Mouse (Mus musculus) embryonic facial prominence, embryonic 12.5 days (tissue): ENCODE data around the gene Zbtb16. TPM values are rescaled to one million over a fixed set of nuclear protein-coding genes. Genes with fewer than 3 reads are reported as not detected.

Experiments used
- ATAC-seq: fragments of 200-750 bp; cut with Nextera tagmentation; 2 replicates; pipeline ENCODE4 v1.8.0; 2017; ENCODE audit not compliant: insufficient number of reproducible peaks, insufficient read depth, low FRiP score, low TSS enrichment
- H3K27ac ChIP-seq: fragments of 300-500 bp; sonication (generic); 2 replicates; pipeline ENCODE4 v1.5.1; 2016; ENCODE audit warnings: mild to moderate bottlenecking
- H3K27me3 ChIP-seq: fragments of 300-500 bp; sonication (generic); 2 replicates; pipeline ENCODE4 v1.6.1; 2016; ENCODE audit warnings: mild to moderate bottlenecking, moderate library complexity
- H3K36me3 ChIP-seq: fragments of 300-500 bp; sonication (generic); 2 replicates; pipeline ENCODE4 v1.6.1; 2016; ENCODE audit warnings: mild to moderate bottlenecking
- H3K4me1 ChIP-seq: fragments of 300-500 bp; sonication (generic); 2 replicates; pipeline ENCODE4 v1.6.1; 2016
- H3K4me2 ChIP-seq: fragments of 300-500 bp; sonication (generic); replicated peaks from 2 replicates; pipeline ENCODE4 v1.6.1; 2016; ENCODE audit warnings: mild to moderate bottlenecking, moderate library complexity
- H3K4me3 ChIP-seq: fragments of 300-500 bp; sonication (generic); 2 replicates; pipeline ENCODE4 v1.5.1; 2016; ENCODE audit warnings: mild to moderate bottlenecking
- H3K9ac ChIP-seq: fragments of 300-500 bp; sonication (generic); 2 replicates; pipeline ENCODE4 v1.6.1; 2016; ENCODE audit warnings: mild to moderate bottlenecking, moderate library complexity
- H3K9me3 ChIP-seq: fragments of 300-500 bp; sonication (generic); 2 replicates; pipeline ENCODE4 v1.6.1; 2016; ENCODE audit warnings: mild to moderate bottlenecking, moderate library complexity
- WGBS: fragments of 180-500 bp; shearing (Covaris S2); methylation state at CpG from one replicate; pipeline ENCODE4 v1.1.7; 2016; 5-methylcytosine and 5-hydroxymethylcytosine counted together
- polyA plus RNA-seq: library from polyadenylated mRNA; unstranded; fragments of >200 nt; fragmentation: Nextera tagmentation; extraction: Ambion mirVana; gene quantifications from 2 replicates; pipeline ENCODE4 v1.2.1, GENCODE M21; 2016

Zbtb16 gene
- polyA plus RNA-seq, 1 experiment from 2014 or later = 4.1 TPM

- no peak overlapping the region for H3K4me3 ChIP-seq
- H3K9ac ChIP-seq = no peak overlapping the region
- no peak overlapping the region for H3K27ac ChIP-seq
- H3K36me3 ChIP-seq = no peaks in the 10 kb centered on the region
- no peak overlapping the region for H3K4me2 ChIP-seq
- peaks cover 44% of the 10 kb centered on the region for H3K4me1 ChIP-seq
- 83% methylated on average over 10 of the region's 10 CpGs for WGBS
- H3K27me3 ChIP-seq = peaks cover 23% of the 10 kb centered on the region
- no peaks in the 10 kb centered on the region for H3K9me3 ChIP-seq
- no peak for ATAC-seq
These were observed 105.5 kb downstream of the Zbtb16 start for GRCm38 (mm10) chr9:48730446-48730979.

DNA sequence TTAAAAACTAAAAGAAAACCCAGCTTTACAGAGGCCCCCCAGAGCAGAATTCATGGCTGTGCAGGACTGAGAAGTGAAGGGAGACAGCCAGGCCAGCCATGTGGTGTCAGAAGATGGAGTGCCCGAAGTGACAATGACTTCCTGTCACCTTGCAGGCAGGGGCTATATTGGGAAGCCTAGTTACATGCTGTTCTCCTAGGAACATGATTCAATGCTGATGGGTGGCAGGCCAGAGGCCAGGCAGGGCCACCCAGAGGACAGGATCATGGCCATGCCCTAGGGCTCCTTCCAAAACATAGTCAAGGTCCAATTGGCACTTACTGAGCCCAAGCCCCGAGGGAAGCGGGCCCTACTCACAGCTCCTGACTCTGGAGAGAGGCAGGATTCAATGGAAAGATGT is 106.6 kb downstream of the Zbtb16 start:
- no peaks in the 10 kb centered on the region for H3K9me3 ChIP-seq
- H3K27me3 ChIP-seq = peaks cover 18% of the 10 kb centered on the region
- H3K4me1 ChIP-seq = peaks cover 39% of the 10 kb centered on the region
- no peaks in the 10 kb centered on the region for H3K36me3 ChIP-seq
- no peak overlapping the region for H3K27ac ChIP-seq
- WGBS = 63% methylated on average over 3 of the region's 3 CpGs
- ATAC-seq = no peak
- no peak overlapping the region for H3K4me3 ChIP-seq
- H3K9ac ChIP-seq = no peak overlapping the region
- H3K4me2 ChIP-seq = no peak overlapping the region

DNA sequence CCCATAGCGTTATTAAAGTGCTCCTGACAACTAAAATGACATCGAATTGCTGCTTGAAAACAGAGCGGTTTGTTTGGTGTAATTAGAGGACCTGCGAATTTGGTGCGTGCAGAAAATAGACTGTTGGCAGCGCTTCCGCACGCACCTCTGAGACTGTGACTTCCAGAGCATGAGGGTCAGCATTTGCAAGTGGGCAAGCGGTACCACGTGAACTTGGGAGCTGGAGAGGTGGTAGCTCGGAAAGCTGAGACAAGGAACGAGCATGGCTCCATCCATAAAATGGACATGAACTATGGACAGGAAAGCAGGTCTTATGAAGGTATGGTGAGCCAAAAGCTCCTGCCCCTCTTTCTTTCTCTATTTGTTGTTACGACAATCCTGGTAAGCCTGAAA is 107.3 kb downstream of the Zbtb16 start:
- ATAC-seq = no peak
- WGBS = 38% methylated on average over 13 of the region's 13 CpGs
- no peak overlapping the region for H3K4me2 ChIP-seq
- H3K27ac ChIP-seq = no peak overlapping the region
- no peak overlapping the region for H3K9ac ChIP-seq
- H3K27me3 ChIP-seq = peaks cover 18% of the 10 kb centered on the region
- peaks cover 36% of the 10 kb centered on the region for H3K4me1 ChIP-seq
- H3K9me3 ChIP-seq = no peaks in the 10 kb centered on the region
- no peaks in the 10 kb centered on the region for H3K36me3 ChIP-seq
- H3K4me3 ChIP-seq = no peak overlapping the region

- ATAC-seq = no peak
- no peaks in the 10 kb centered on the region for H3K36me3 ChIP-seq
- H3K9ac ChIP-seq = no peak overlapping the region
- H3K9me3 ChIP-seq = no peaks in the 10 kb centered on the region
- 17% methylated on average over 10 of the region's 10 CpGs for WGBS
- H3K4me2 ChIP-seq = 0 out of 2 replicates have a peak overlapping the region, but pooled peaks have one; percentile 21
- H3K4me1 ChIP-seq = peaks cover 33% of the 10 kb centered on the region
- peak overlapping the region; percentile 57; the same call in 1 of the 2 replicates for H3K27ac ChIP-seq
- H3K4me3 ChIP-seq = no peak overlapping the region
- H3K27me3 ChIP-seq = peaks cover 18% of the 10 kb centered on the region
These were observed 107.8 kb downstream of the Zbtb16 start for GRCm38 (mm10) chr9:48728083-48728730.

DNA sequence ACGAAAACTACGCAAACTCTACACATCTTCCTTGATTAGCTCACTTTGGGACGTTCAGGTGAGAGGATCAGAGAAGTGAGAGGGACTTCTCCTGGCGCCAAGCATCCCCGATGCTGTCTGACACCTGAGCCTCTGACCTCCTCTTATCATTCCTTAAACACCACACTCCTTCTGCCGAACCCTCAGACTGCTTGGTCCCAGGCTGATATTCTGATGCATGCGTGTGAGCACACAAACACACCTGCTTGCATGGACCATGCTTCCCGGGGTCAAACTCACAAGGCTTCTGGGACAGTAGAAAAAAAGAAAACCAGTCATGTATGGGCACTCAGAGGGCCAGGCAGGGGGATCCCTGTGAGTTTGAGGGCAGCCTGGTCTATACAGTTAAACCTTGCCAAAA is 109.7 kb downstream of the Zbtb16 start:
- 83% methylated on average over 8 of the region's 8 CpGs for WGBS
- peaks cover 36% of the 10 kb centered on the region for H3K4me1 ChIP-seq

GRCm38 (mm10) chr9:48725918-48726317 is 110.1 kb downstream of the Zbtb16 start:
- H3K4me2 ChIP-seq = no peak overlapping the region
- ATAC-seq = no peak
- 72% methylated on average over 4 of the region's 4 CpGs for WGBS
- H3K4me3 ChIP-seq = no peak overlapping the region
- peaks cover 36% of the 10 kb centered on the region for H3K4me1 ChIP-seq
- H3K9me3 ChIP-seq = no peaks in the 10 kb centered on the region
- H3K27ac ChIP-seq = no peak overlapping the region
- H3K9ac ChIP-seq = no peak overlapping the region
- no peaks in the 10 kb centered on the region for H3K36me3 ChIP-seq
- H3K27me3 ChIP-seq = peaks cover 3% of the 10 kb centered on the region; the same call in 1 of the 2 replicates

More for the DNA sequence above, 109.7 kb downstream of the Zbtb16 start:
- Histone ChIP-seq H3K4me2 (no peak overlapping the region), H3K27ac (no peak overlapping the region), H3K4me3 (no peak overlapping the region), H3K36me3 (no peaks in the 10 kb centered on the region), H3K9ac (no peak overlapping the region), H3K27me3 (peaks cover 7% of the 10 kb centered on the region; the same call in 1 of the 2 replicates), H3K9me3 (no peaks in the 10 kb centered on the region)
- no peak for ATAC-seq

GRCm38 (mm10) chr9:48725161-48725560 is 110.9 kb downstream of the Zbtb16 start:
- 0 out of 2 replicates have a peak, but pooled peaks cover 3% of the 10 kb centered on the region for H3K27me3 ChIP-seq
- H3K4me1 ChIP-seq = peaks cover 36% of the 10 kb centered on the region
- H3K27ac ChIP-seq = no peak overlapping the region
- no peaks in the 10 kb centered on the region for H3K36me3 ChIP-seq
- H3K4me2 ChIP-seq = no peak overlapping the region
- H3K4me3 ChIP-seq = no peak overlapping the region
- 91% methylated on average over 6 of the region's 6 CpGs for WGBS
- H3K9me3 ChIP-seq = no peaks in the 10 kb centered on the region
- ATAC-seq = no peak
- no peak overlapping the region for H3K9ac ChIP-seq

- H3K4me1 ChIP-seq = peaks cover 36% of the 10 kb centered on the region
These were observed 111.3 kb downstream of the Zbtb16 start for GRCm38 (mm10) chr9:48724733-48725132.

DNA sequence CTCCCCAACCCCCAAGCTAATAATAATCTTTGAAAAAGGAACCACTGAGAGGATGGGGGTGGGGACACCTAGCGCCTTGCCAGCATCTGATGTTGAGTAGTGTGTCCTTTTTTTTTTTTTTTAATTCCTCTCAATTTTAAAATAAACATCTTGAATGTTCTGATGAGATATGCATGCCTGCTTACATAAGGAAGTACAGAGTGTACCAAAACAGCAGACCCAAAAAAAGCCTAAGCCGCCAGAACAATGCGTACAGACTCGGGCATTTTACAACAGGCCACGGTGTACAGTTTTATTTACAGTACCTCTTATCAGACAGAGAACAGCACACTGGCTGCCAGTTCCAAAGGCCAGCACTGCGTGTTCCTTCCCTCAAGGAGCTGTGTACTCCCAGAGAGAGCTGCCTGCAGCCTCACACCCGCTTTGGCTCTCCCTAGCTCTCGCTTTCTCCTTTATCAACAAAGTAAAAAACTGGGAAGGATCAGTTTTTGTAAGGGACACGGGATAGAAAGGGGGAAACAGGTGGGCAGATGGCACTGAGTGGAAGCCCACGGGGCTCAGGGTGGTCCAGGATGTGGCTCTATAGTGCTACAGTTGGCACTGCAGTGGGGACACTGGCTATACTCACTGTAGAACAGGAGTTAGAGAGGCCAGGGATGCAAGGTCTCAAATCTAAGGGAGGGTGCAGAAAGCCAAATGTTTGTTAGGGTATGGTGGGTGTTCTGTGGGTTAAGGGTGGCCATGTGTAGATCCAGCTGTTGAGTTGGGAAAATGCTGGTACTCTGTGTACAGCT is 112.3 kb downstream of the Zbtb16 start:
- H3K27ac ChIP-seq = 0 out of 2 replicates have a peak overlapping the region, but pooled peaks have one; percentile 17
- H3K4me1 ChIP-seq = peaks cover 26% of the 10 kb centered on the region
- WGBS = 67% methylated on average over 10 of the region's 10 CpGs
- no peak overlapping the region for H3K4me3 ChIP-seq
- ATAC-seq = 0 out of 2 replicates have a peak, but pooled peaks have one; percentile 51
- no peak overlapping the region for H3K4me2 ChIP-seq
- H3K36me3 ChIP-seq = no peaks in the 10 kb centered on the region
- no peak overlapping the region for H3K9ac ChIP-seq
- no peaks in the 10 kb centered on the region for H3K9me3 ChIP-seq
- H3K27me3 ChIP-seq = 0 out of 2 replicates have a peak, but pooled peaks cover 3% of the 10 kb centered on the region

More at GRCm38 (mm10) chr9:48724733-48725132, 111.3 kb downstream of the Zbtb16 start:
- no peak overlapping the region for H3K4me3 ChIP-seq
- no peak overlapping the region for H3K9ac ChIP-seq
- no peak for ATAC-seq
- no peak overlapping the region for H3K4me2 ChIP-seq
- 0 out of 2 replicates have a peak, but pooled peaks cover 3% of the 10 kb centered on the region for H3K27me3 ChIP-seq
- H3K36me3 ChIP-seq = no peaks in the 10 kb centered on the region
- 60% methylated on average over 3 of the region's 3 CpGs for WGBS
- H3K9me3 ChIP-seq = no peaks in the 10 kb centered on the region
- no peak overlapping the region for H3K27ac ChIP-seq

DNA sequence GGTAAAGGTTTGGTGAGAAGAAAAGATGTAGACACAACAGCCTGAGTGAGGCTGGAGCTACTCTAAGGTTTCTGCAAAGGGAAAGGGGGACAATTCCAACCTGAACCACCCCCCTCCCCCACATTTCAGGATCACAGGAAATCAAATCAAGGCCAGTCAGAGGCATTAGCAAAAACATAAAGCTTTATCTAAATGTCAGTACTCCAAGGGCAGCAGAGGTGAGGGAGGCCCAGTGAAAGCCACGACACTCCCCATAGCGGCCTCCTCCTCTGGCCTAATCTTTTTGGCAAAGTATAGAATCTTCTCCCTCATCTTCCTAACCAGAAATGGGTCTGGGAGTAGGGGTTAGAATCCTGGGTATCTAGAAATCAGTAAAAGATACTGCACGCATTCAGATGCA is 113.0 kb downstream of the Zbtb16 start:
- H3K4me3 ChIP-seq = no peak overlapping the region
- 51% methylated on average over 3 of the region's 3 CpGs for WGBS
- H3K27ac ChIP-seq = no peak overlapping the region
- H3K4me1 ChIP-seq = peaks cover 19% of the 10 kb centered on the region
- no peak for ATAC-seq
- H3K27me3 ChIP-seq = 0 out of 2 replicates have a peak, but pooled peaks cover 3% of the 10 kb centered on the region
- no peak overlapping the region for H3K4me2 ChIP-seq
- no peak overlapping the region for H3K9ac ChIP-seq
- H3K36me3 ChIP-seq = no peaks in the 10 kb centered on the region
- no peaks in the 10 kb centered on the region for H3K9me3 ChIP-seq

- H3K4me3 ChIP-seq = no peak overlapping the region
- H3K27ac ChIP-seq = no peak overlapping the region
- no peak overlapping the region for H3K9ac ChIP-seq
- 0 out of 2 replicates have a peak, but pooled peaks cover 3% of the 10 kb centered on the region for H3K27me3 ChIP-seq
- H3K9me3 ChIP-seq = no peaks in the 10 kb centered on the region
- H3K36me3 ChIP-seq = no peaks in the 10 kb centered on the region
- no peak for ATAC-seq
- 77% methylated on average over 3 of the region's 3 CpGs for WGBS
- peaks cover 14% of the 10 kb centered on the region for H3K4me1 ChIP-seq
- no peak overlapping the region for H3K4me2 ChIP-seq
These were observed 113.6 kb downstream of the Zbtb16 start for GRCm38 (mm10) chr9:48722261-48722920.
